Mouse (Mus musculus): ENCODE measurements around the gene Nkd1. TPM values are rescaled to one million over a fixed set of nuclear protein-coding genes. Genes with fewer than 3 reads are reported as not detected.

The Nkd1 gene
- total RNA-seq, 1 experiment, result 1.8 TPM

DNA sequence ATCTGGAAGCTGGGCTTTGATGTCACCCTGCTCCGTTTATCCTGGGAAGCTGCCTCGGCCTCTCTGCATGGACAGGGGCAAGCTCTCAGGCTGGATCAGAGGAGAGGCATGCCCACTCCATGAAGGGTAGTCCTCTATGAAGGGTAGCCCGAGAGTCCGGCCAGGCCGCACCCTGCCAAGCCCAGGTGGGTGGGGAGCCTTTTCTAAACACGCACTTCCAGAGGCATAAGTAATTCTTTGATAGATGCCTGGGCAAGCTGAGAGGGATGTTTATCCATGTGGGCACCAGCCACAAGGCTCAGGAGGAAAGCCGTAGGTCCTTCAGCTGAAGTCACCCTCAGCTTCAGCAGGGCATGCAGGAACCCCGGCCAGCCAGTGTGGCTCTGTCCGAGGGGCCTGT is 7.0 kb downstream of the Nkd1 start:
- no peak overlapping the region for H3K9ac ChIP-seq (ENCODE audit: insufficient read depth, low read depth, low read length, poor library complexity, severe bottlenecking)
- TF ChIP-seq MAFK (IDR thresholded peaks at IDR 0.05; ENCODE audit: insufficient read depth, low read depth, low read length), result no peak
- no peak overlapping the region for H3K27ac ChIP-seq (ENCODE audit: insufficient read depth, low read depth, low read length, poor library complexity, severe bottlenecking)
- H3K9me3 ChIP-seq (ENCODE audit: control insufficient read depth, insufficient read depth, low read depth, low read length), result no peaks in the 10 kb centered on the region
- H3K4me3 ChIP-seq (ENCODE audit: insufficient read depth in 1 of 2, low read depth in 1 of 2, low read length in 2 of 2, poor library complexity in 1 of 2, severe bottlenecking in 1 of 2), result no peak overlapping the region
- no peaks in the 10 kb centered on the region for H3K4me1 ChIP-seq (ENCODE audit: control insufficient read depth in 2 of 2, insufficient read depth in 2 of 2, low read length in 2 of 2, poor library complexity in 1 of 2)
- DNase-seq (ENCODE audit: low read depth, low spot score), result no peak
- in situ Hi-C loops (cut with MboI; ENCODE audit: low sequenced_read_pairs in 2 of 2, unreplicated experiment in 2 of 2), result no loop called here
- H3K36me3 ChIP-seq (ENCODE audit: control insufficient read depth, insufficient read depth, low read length, poor library complexity, severe bottlenecking), result no peaks in the 10 kb centered on the region

DNA sequence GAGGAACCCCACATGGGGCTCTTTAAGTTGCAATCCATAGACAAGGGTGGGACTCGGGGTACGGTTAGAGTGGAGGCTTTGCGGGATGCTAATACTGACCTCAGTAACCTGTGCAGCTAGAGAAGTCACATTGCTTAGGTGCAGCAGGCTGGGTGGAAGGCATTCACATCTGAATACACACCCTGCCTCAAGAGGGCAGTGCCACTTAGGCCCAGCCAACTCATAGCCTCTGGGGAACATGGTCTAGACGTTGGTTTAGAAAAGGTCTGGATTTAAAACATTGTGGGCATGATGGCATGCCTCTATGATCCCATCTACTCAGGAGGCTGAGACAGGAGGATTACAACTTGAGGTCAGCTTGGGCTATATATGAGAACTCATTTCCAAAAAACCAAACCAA is 8.6 kb downstream of the Nkd1 start:
- Histone ChIP-seq H3K4me3 (ENCODE audit: insufficient read depth in 1 of 2, low read depth in 1 of 2, low read length in 2 of 2, poor library complexity in 1 of 2, severe bottlenecking in 1 of 2) (no peak overlapping the region), H3K4me1 (ENCODE audit: control insufficient read depth in 2 of 2, insufficient read depth in 2 of 2, low read length in 2 of 2, poor library complexity in 1 of 2) (no peaks in the 10 kb centered on the region), H3K9ac (ENCODE audit: insufficient read depth, low read depth, low read length, poor library complexity, severe bottlenecking) (no peak overlapping the region), H3K9me3 (ENCODE audit: control insufficient read depth, insufficient read depth, low read depth, low read length) (no peaks in the 10 kb centered on the region), H3K36me3 (ENCODE audit: control insufficient read depth, insufficient read depth, low read length, poor library complexity, severe bottlenecking) (no peaks in the 10 kb centered on the region), H3K27ac (ENCODE audit: insufficient read depth, low read depth, low read length, poor library complexity, severe bottlenecking) (no peak overlapping the region)
- no peak for TF ChIP-seq ZC3H11A (IDR thresholded peaks at IDR 0.05; ENCODE audit: borderline replicate concordance, low read depth, low read length)
- TF ChIP-seq HCFC1 (IDR thresholded peaks at IDR 0.05; ENCODE audit: borderline replicate concordance, insufficient read depth, low read length), result no peak
- no peak for TF ChIP-seq ZNF384 (IDR thresholded peaks at IDR 0.05; ENCODE audit: low read depth, low read length)
- no peak for TF ChIP-seq CHD2 (IDR thresholded peaks at IDR 0.05; ENCODE audit: low read depth, low read length)
- no peak for TF ChIP-seq MAFK (IDR thresholded peaks at IDR 0.05; ENCODE audit: insufficient read depth, low read depth, low read length)
- in situ Hi-C loops (cut with MboI; ENCODE audit: low sequenced_read_pairs in 2 of 2, unreplicated experiment in 2 of 2), result no loop called here
- no peak for DNase-seq (ENCODE audit: low read depth, low spot score)

DNA sequence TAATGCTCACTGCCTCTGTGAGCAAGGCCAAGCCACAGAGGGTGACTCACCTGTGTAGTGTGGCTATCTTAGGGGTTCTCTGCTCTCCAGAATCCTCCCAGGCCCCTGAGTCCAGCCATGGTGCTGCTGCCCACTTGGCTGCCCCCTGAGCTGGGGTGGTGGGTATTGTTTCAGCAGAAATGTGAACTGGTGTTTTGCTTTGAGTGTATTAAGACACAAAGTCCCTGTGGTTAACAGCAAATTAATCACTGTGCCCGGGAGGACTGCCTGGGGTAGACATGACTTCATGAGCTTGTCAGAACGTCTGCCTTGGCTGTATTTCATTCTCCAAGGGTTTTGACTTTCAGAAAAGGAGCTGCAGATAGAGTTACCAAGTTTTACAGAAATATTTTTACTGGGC is 15.9 kb downstream of the Nkd1 start:
- H3K36me3 ChIP-seq (ENCODE audit: control insufficient read depth, insufficient read depth, low read length, poor library complexity, severe bottlenecking), result no peaks in the 10 kb centered on the region; the same call in 1 of the 2 replicates
- DNase-seq (ENCODE audit: low read depth, low spot score), result no peak
- in situ Hi-C loops (cut with MboI; ENCODE audit: low sequenced_read_pairs in 2 of 2, unreplicated experiment in 2 of 2), result no loop called here
- H3K9me3 ChIP-seq (ENCODE audit: control insufficient read depth, insufficient read depth, low read depth, low read length), result no peaks in the 10 kb centered on the region
- no peaks in the 10 kb centered on the region for H3K4me1 ChIP-seq (ENCODE audit: control insufficient read depth in 2 of 2, insufficient read depth in 2 of 2, low read length in 2 of 2, poor library complexity in 1 of 2)
- H3K4me3 ChIP-seq (ENCODE audit: insufficient read depth in 1 of 2, low read depth in 1 of 2, low read length in 2 of 2, poor library complexity in 1 of 2, severe bottlenecking in 1 of 2), result no peak overlapping the region
- H3K9ac ChIP-seq (ENCODE audit: insufficient read depth, low read depth, low read length, poor library complexity, severe bottlenecking), result no peak overlapping the region
- H3K27ac ChIP-seq (ENCODE audit: insufficient read depth, low read depth, low read length, poor library complexity, severe bottlenecking), result no peak overlapping the region
- TF ChIP-seq ZC3H11A (IDR thresholded peaks at IDR 0.05; ENCODE audit: borderline replicate concordance, low read depth, low read length), result no peak
- TF ChIP-seq ZNF384 (IDR thresholded peaks at IDR 0.05; ENCODE audit: low read depth, low read length), result no peak
- no peak for TF ChIP-seq HCFC1 (IDR thresholded peaks at IDR 0.05; ENCODE audit: borderline replicate concordance, insufficient read depth, low read length)
- no peak for TF ChIP-seq CHD2 (IDR thresholded peaks at IDR 0.05; ENCODE audit: low read depth, low read length)
- no peak for TF ChIP-seq MAFK (IDR thresholded peaks at IDR 0.05; ENCODE audit: insufficient read depth, low read depth, low read length)

DNA sequence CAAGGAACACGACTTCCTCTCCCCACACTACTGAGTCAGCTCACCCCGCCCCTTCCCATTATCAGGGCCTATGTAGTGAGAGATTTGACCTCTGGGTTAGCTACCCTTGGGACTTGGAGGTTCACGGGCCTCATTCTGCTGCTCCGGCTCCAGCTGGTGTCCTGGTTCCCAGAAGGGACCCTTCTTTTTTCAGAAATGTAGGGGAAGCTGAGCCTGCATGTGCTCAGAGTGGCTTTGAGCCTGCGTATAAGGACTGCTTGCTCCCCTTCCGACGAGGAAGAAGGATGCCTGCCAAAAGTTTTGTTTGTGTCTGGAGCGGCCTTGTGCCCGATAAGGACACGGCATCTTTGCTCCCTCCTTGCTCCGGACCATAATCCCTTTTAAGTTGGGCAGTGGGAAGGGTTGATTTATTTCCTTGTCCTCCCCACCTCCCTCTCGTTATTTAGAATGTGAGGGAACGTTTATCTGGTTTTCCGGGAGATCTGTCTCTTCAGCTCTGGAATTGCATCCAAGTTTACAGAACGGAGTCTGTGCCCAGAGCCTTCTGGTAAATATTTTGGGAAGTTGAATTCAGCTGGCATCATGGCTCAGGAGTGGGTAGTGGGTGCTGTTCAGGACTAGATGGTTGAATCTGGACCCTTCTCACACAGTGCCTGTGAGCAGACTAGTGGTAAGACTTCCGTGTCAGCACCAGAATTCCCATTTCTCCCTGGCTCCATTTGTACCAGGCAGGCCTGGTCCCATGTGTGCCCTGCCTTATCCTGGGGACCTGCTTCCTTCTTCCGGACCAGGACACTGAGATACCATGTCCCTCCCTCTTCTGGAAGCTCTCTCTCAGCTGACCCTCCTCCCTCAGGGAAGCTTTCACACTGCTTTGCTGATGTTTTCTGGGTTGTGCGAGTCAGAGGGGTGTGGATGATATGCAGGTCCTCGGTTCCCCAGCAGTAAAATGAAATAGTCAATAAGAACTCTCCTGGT is 17.1 kb downstream of the Nkd1 start:
- in situ Hi-C loops (cut with MboI; ENCODE audit: low sequenced_read_pairs in 2 of 2, unreplicated experiment in 2 of 2), result no loop called here
- H3K4me3 ChIP-seq (ENCODE audit: insufficient read depth in 1 of 2, low read depth in 1 of 2, low read length in 2 of 2, poor library complexity in 1 of 2, severe bottlenecking in 1 of 2), result no peak overlapping the region
- no peaks in the 10 kb centered on the region; the same call in 1 of the 2 replicates for H3K36me3 ChIP-seq (ENCODE audit: control insufficient read depth, insufficient read depth, low read length, poor library complexity, severe bottlenecking)
- TF ChIP-seq CHD2 (IDR thresholded peaks at IDR 0.05; ENCODE audit: low read depth, low read length), result no peak
- no peak for TF ChIP-seq HCFC1 (IDR thresholded peaks at IDR 0.05; ENCODE audit: borderline replicate concordance, insufficient read depth, low read length)
- no peak for TF ChIP-seq MAFK (IDR thresholded peaks at IDR 0.05; ENCODE audit: insufficient read depth, low read depth, low read length)
- TF ChIP-seq ZNF384 (IDR thresholded peaks at IDR 0.05; ENCODE audit: low read depth, low read length), result no peak
- TF ChIP-seq ZC3H11A (IDR thresholded peaks at IDR 0.05; ENCODE audit: borderline replicate concordance, low read depth, low read length), result no peak
- no peak overlapping the region for H3K9ac ChIP-seq (ENCODE audit: insufficient read depth, low read depth, low read length, poor library complexity, severe bottlenecking)
- no peak overlapping the region for H3K27ac ChIP-seq (ENCODE audit: insufficient read depth, low read depth, low read length, poor library complexity, severe bottlenecking)
- no peaks in the 10 kb centered on the region for H3K4me1 ChIP-seq (ENCODE audit: control insufficient read depth in 2 of 2, insufficient read depth in 2 of 2, low read length in 2 of 2, poor library complexity in 1 of 2)
- no peak for DNase-seq (ENCODE audit: low read depth, low spot score)
- H3K9me3 ChIP-seq (ENCODE audit: control insufficient read depth, insufficient read depth, low read depth, low read length), result no peaks in the 10 kb centered on the region
